Mouse (Mus musculus) adrenal gland, adult 2 months (tissue): ENCODE results near the gene Spsb3. TPM values are rescaled to one million over a fixed set of nuclear protein-coding genes. Genes with fewer than 3 reads are reported as not detected.

Experiments
- polyA plus RNA-seq: library from polyadenylated mRNA; depleted of rRNA; stranded (reverse); fragments of >200 nt; gene quantifications from 2 replicates; pipeline ENCODE4 v1.2.3, GENCODE M21; 2012; rRNA removed
- total RNA-seq, 2 experiments: library from RNA; stranded (reverse); gene quantifications; 2 replicates each; pipeline ENCODE4 v1.2.3; 2021

The Spsb3 gene
- total and polyA plus RNA-seq, 3 experiments, result 30.8 to 144 (median 33.1) TPM

Other genes with a start within 250 kb of the Spsb3 start
- gene Slc9a3r2, start 236.3 kb upstream of the Spsb3 start, total RNA-seq, result 10 to 100 TPM; 51.8 to 76.0 TPM
- gene Slc9a3r2, start 236.3 kb upstream of the Spsb3 start, polyA plus RNA-seq, result 120 and 150 TPM in 2 replicates
- gene Npw, start 228.2 kb upstream of the Spsb3 start, total RNA-seq, result not detected
- 0.60 and 2.4 TPM in 2 replicates for gene Npw, start 228.2 kb upstream of the Spsb3 start, polyA plus RNA-seq
- gene Zfp598, start 217.0 kb upstream of the Spsb3 start, total RNA-seq, result 10 to 100 TPM; 40.8 to 51.3 TPM
- 86.0 and 99.0 TPM in 2 replicates for gene Zfp598, start 217.0 kb upstream of the Spsb3 start, polyA plus RNA-seq
- 1 to 10 TPM; 2.0 to 2.4 TPM for gene Syngr3, start 196.7 kb upstream of the Spsb3 start, total RNA-seq
- 2.1 and 5.3 TPM in 2 replicates for gene Syngr3, start 196.7 kb upstream of the Spsb3 start, polyA plus RNA-seq
- 10 to 100 TPM; 37.7 to 41.6 TPM for gene Gfer, start 190.5 kb upstream of the Spsb3 start, total RNA-seq
- gene Gfer, start 190.5 kb upstream of the Spsb3 start, polyA plus RNA-seq, result 40.7 and 43.1 TPM in 2 replicates
- 1 to 10 TPM; 2.8 to 6.4 TPM for gene Noxo1, start 190.4 kb upstream of the Spsb3 start, total RNA-seq
- gene Noxo1, start 190.4 kb upstream of the Spsb3 start, polyA plus RNA-seq, result 4.9 and 9.4 TPM in 2 replicates
- gene Tbl3, start 179.0 kb upstream of the Spsb3 start, total RNA-seq, result 10 to 100 TPM; 27.9 to 41.1 TPM
- gene Tbl3, start 179.0 kb upstream of the Spsb3 start, polyA plus RNA-seq, result 49.0 and 63.2 TPM in 2 replicates
- not detected for gene Rnf151, start 168.6 kb upstream of the Spsb3 start, total RNA-seq
- gene Rnf151, start 168.6 kb upstream of the Spsb3 start, polyA plus RNA-seq, result 0.25 and 0.61 TPM in 2 replicates
- gene Rps2, start 168.5 kb upstream of the Spsb3 start, total RNA-seq, result 100 to 1,000 TPM; 718 to 903 TPM
- gene Rps2, start 168.5 kb upstream of the Spsb3 start, polyA plus RNA-seq, result 2,302 and 2,907 TPM in 2 replicates
- gene Ndufb10, start 162.2 kb upstream of the Spsb3 start, total RNA-seq, result 100 to 1,000 TPM; 242 to 306 TPM
- 277 and 298 TPM in 2 replicates for gene Ndufb10, start 162.2 kb upstream of the Spsb3 start, polyA plus RNA-seq
- under 1 TPM in 1 of 2 experiments, not detected in 1; 0.28 TPM for gene Rpl3l, start 158.8 kb upstream of the Spsb3 start, total RNA-seq
- 0.17 TPM in 1 of 2 replicates, not detected in the other for gene Rpl3l, start 158.8 kb upstream of the Spsb3 start, polyA plus RNA-seq
- 100 to 1,000 TPM in 1 of 2 experiments, 10 to 100 TPM in 1; 95.7 to 101 TPM for gene Msrb1, start 150.0 kb upstream of the Spsb3 start, total RNA-seq
- 108 and 118 TPM in 2 replicates for gene Msrb1, start 150.0 kb upstream of the Spsb3 start, polyA plus RNA-seq
- gene Hs3st6, start 133.7 kb upstream of the Spsb3 start, total RNA-seq, result 1 to 10 TPM; 1.8 to 1.9 TPM
- gene Hs3st6, start 133.7 kb upstream of the Spsb3 start, polyA plus RNA-seq, result 7.5 TPM in 2 replicates
- 1 to 10 TPM in 1 of 2 experiments, under 1 TPM in 1; 0.86 to 1.5 TPM for gene Meiob, start 82.4 kb upstream of the Spsb3 start, total RNA-seq
- not detected in 2 replicates for gene Meiob, start 82.4 kb upstream of the Spsb3 start, polyA plus RNA-seq
- 100 to 1,000 TPM; 102 to 123 TPM for gene Hagh, start 46.5 kb upstream of the Spsb3 start, total RNA-seq
- 115 and 137 TPM in 2 replicates for gene Hagh, start 46.5 kb upstream of the Spsb3 start, polyA plus RNA-seq
- gene Fahd1, start 36.3 kb upstream of the Spsb3 start, total RNA-seq, result 10 to 100 TPM; 25.4 to 43.4 TPM
- 11.7 and 16.6 TPM in 2 replicates for gene Fahd1, start 36.3 kb upstream of the Spsb3 start, polyA plus RNA-seq
- gene Igfals, start 20.6 kb upstream of the Spsb3 start, total RNA-seq, result 1 to 10 TPM; 5.5 to 6.7 TPM
- gene Igfals, start 20.6 kb upstream of the Spsb3 start, polyA plus RNA-seq, result 11.2 and 18.5 TPM in 2 replicates
- gene Nubp2, start 294 bp upstream of the Spsb3 start, total RNA-seq, result 10 to 100 TPM; 53.1 to 56.6 TPM
- 38.5 and 55.9 TPM in 2 replicates for gene Nubp2, start 294 bp upstream of the Spsb3 start, polyA plus RNA-seq
- 10 to 100 TPM; 39.9 to 48.0 TPM for gene Eme2, start 8.4 kb downstream of the Spsb3 start, total RNA-seq
- 58.3 and 58.4 TPM in 2 replicates for gene Eme2, start 8.4 kb downstream of the Spsb3 start, polyA plus RNA-seq
- 100 to 1,000 TPM; 130 to 150 TPM for gene Mrps34, start 8.5 kb downstream of the Spsb3 start, total RNA-seq
- 547 and 570 TPM in 2 replicates for gene Mrps34, start 8.5 kb downstream of the Spsb3 start, polyA plus RNA-seq
- gene Nme3, start 9.9 kb downstream of the Spsb3 start, total RNA-seq, result 10 to 100 TPM; 70.1 to 73.7 TPM
- 116 and 124 TPM in 2 replicates for gene Nme3, start 9.9 kb downstream of the Spsb3 start, polyA plus RNA-seq
- 100 to 1,000 TPM in 1 of 2 experiments, 10 to 100 TPM in 1; 86.6 to 129 TPM for gene Mapk8ip3, start 50.3 kb downstream of the Spsb3 start, total RNA-seq
- 205 and 241 TPM in 2 replicates for gene Mapk8ip3, start 50.3 kb downstream of the Spsb3 start, polyA plus RNA-seq
- gene Jpt2, start 74.0 kb downstream of the Spsb3 start, total RNA-seq, result 10 to 100 TPM; 26.7 to 39.1 TPM
- 2.3 and 4.6 TPM in 2 replicates for gene Jpt2, start 74.0 kb downstream of the Spsb3 start, polyA plus RNA-seq
- gene Cramp1l, start 129.1 kb downstream of the Spsb3 start, total RNA-seq, result 10 to 100 TPM; 17.8 to 18.2 TPM
- 15.4 and 16.7 TPM in 2 replicates for gene Cramp1l, start 129.1 kb downstream of the Spsb3 start, polyA plus RNA-seq
- gene Ift140, start 129.4 kb downstream of the Spsb3 start, total RNA-seq, result 10 to 100 TPM; 27.8 to 28.0 TPM
- gene Ift140, start 129.4 kb downstream of the Spsb3 start, polyA plus RNA-seq, result 20.9 and 21.8 TPM in 2 replicates
- 10 to 100 TPM; 32.2 to 44.8 TPM for gene Tmem204, start 196.9 kb downstream of the Spsb3 start, total RNA-seq
- gene Tmem204, start 196.9 kb downstream of the Spsb3 start, polyA plus RNA-seq, result 59.2 and 64.1 TPM in 2 replicates
- gene Telo2, start 229.3 kb downstream of the Spsb3 start, total RNA-seq, result 10 to 100 TPM; 16.4 to 24.5 TPM
- 15.5 and 15.7 TPM in 2 replicates for gene Telo2, start 229.3 kb downstream of the Spsb3 start, polyA plus RNA-seq
- not detected for gene Ptx4, start 234.1 kb downstream of the Spsb3 start, total RNA-seq
- not detected in 2 replicates for gene Ptx4, start 234.1 kb downstream of the Spsb3 start, polyA plus RNA-seq
- gene Clcn7, start 246.7 kb downstream of the Spsb3 start, total RNA-seq, result 10 to 100 TPM; 38.3 to 48.6 TPM
- 33.9 and 37.4 TPM in 2 replicates for gene Clcn7, start 246.7 kb downstream of the Spsb3 start, polyA plus RNA-seq